21 mouse cellular contexts compared by ENCODE assay signal in genomic region chr5:6294336-6294735, GRCm38 (mm10).
DNase-seq lines count a peak whose midpoint lies in the region; ATAC-seq lines count a peak whose summit lies in the region.
"Had no signal": no experiment of that assay in that cellular context is flagged by ENCODE, and none has a peak within 500 bp of the region (broad histone marks: within the 10 kb centered on the region; RNA-seq: fewer than 3 reads in every experiment).

No protein-coding gene starts in this region.

- no peak for ATAC-seq in hindbrain, embryonic 14.5 days (ENCODE audit: low FRiP score)
- peak; percentile 68 for ATAC-seq in midbrain, embryonic 14.5 days (ENCODE audit: low FRiP score, low TSS enrichment)
- peak; percentile 45 for ATAC-seq in midbrain, embryonic 15.5 days (replicated peaks)
- ATAC-seq in kidney, embryonic 16.5 days (ENCODE audit: low FRiP score, low TSS enrichment) = no peak
- ATAC-seq: forebrain, embryonic 15.5 days had no signal

- DNase-seq in hindbrain, embryonic 14.5 days (ENCODE audit: low spot score) = peak; percentile 26
- DNase-seq in hindbrain, embryonic 10.5 days (ENCODE audit: low spot score) = no peak
- DNase-seq in midbrain, embryonic 14.5 days = peak; percentile 67
- DNase-seq in midbrain, embryonic 10.5 days (ENCODE audit: low spot score) = no peak
- peak; percentile 24 for DNase-seq in retina, postnatal 7 days (ENCODE audit: low read depth, low spot score)
- no peak for DNase-seq in right cerebral cortex, postnatal 10 days (ENCODE audit: low spot score in 2 of 2)
- DNase-seq: adrenal gland, adult 8-10 months; adrenal gland, postnatal 36 days; cerebellum, adult 11-12 months; cerebellum, adult 9-10 months; cerebellum, postnatal 25 days; gastrocnemius, postnatal 36 days; heart, adult 11 months; heart, postnatal 36 days had no signal

- H3K27me3 ChIP-seq in hindbrain, embryonic 14.5 days (ENCODE audit: control insufficient read depth, insufficient read depth, low read length) = no peaks in the 10 kb centered on the region
- H3K27me3 ChIP-seq in hindbrain, embryonic 10.5 days (ENCODE audit: insufficient read depth, poor library complexity, severe bottlenecking) = no peaks in the 10 kb centered on the region
- no peaks in the 10 kb centered on the region for H3K27me3 ChIP-seq in midbrain, embryonic 14.5 days (ENCODE audit: control insufficient read depth, insufficient read depth, low read length)
- no peaks in the 10 kb centered on the region for H3K27me3 ChIP-seq in midbrain, embryonic 10.5 days (ENCODE audit: low read depth, poor library complexity, severe bottlenecking)
- no peaks in the 10 kb centered on the region for H3K27me3 ChIP-seq in midbrain, embryonic 15.5 days (replicated peaks)
- H3K27me3 ChIP-seq in kidney, embryonic 16.5 days (ENCODE audit: insufficient read depth, low read length) = no peaks in the 10 kb centered on the region
- H3K27me3 ChIP-seq: embryonic facial prominence, embryonic 13.5 days; forebrain, embryonic 15.5 days; heart, embryonic 13.5 days; hindbrain, embryonic 15.5 days had no signal

- H3K27ac ChIP-seq in hindbrain, embryonic 14.5 days = no peak overlapping the region
- H3K27ac ChIP-seq in hindbrain, embryonic 10.5 days = no peak overlapping the region
- no peak overlapping the region for H3K27ac ChIP-seq in midbrain, embryonic 14.5 days (replicated peaks; ENCODE audit: low read depth, low read length)
- no peak overlapping the region for H3K27ac ChIP-seq in midbrain, embryonic 10.5 days (replicated peaks)
- no peak overlapping the region for H3K27ac ChIP-seq in midbrain, embryonic 15.5 days
- H3K27ac ChIP-seq in kidney, embryonic 16.5 days (ENCODE audit: low read length) = no peak overlapping the region
- H3K27ac ChIP-seq: embryonic facial prominence, embryonic 13.5 days; forebrain, embryonic 10.5 days; forebrain, embryonic 15.5 days; heart, embryonic 13.5 days; hindbrain, embryonic 15.5 days had no signal

- H3K4me1 ChIP-seq in hindbrain, embryonic 14.5 days (replicated peaks; ENCODE audit: control insufficient read depth, insufficient read depth, low read length) = no peaks in the 10 kb centered on the region
- no peaks in the 10 kb centered on the region for H3K4me1 ChIP-seq in hindbrain, embryonic 10.5 days (replicated peaks)
- no peaks in the 10 kb centered on the region for H3K4me1 ChIP-seq in midbrain, embryonic 14.5 days (ENCODE audit: control insufficient read depth, insufficient read depth, low read length)
- peaks cover 3% of the 10 kb centered on the region; the same call in 1 of the 2 replicates for H3K4me1 ChIP-seq in midbrain, embryonic 10.5 days
- no peaks in the 10 kb centered on the region for H3K4me1 ChIP-seq in midbrain, embryonic 15.5 days
- no peaks in the 10 kb centered on the region for H3K4me1 ChIP-seq in kidney, embryonic 16.5 days (ENCODE audit: insufficient read depth, low read length)
- H3K4me1 ChIP-seq: embryonic facial prominence, embryonic 13.5 days; forebrain, embryonic 10.5 days; forebrain, embryonic 15.5 days; heart, embryonic 13.5 days; hindbrain, embryonic 15.5 days had no signal

- H3K9me3 ChIP-seq in hindbrain, embryonic 14.5 days (ENCODE audit: control insufficient read depth, low read length) = no peaks in the 10 kb centered on the region
- H3K9me3 ChIP-seq in hindbrain, embryonic 10.5 days = no peaks in the 10 kb centered on the region
- no peaks in the 10 kb centered on the region for H3K9me3 ChIP-seq in midbrain, embryonic 14.5 days (ENCODE audit: control insufficient read depth, low read length)
- H3K9me3 ChIP-seq in midbrain, embryonic 10.5 days (replicated peaks) = no peaks in the 10 kb centered on the region
- H3K9me3 ChIP-seq in midbrain, embryonic 15.5 days = no peaks in the 10 kb centered on the region
- H3K9me3 ChIP-seq in kidney, embryonic 16.5 days (ENCODE audit: low read length) = 0 out of 2 replicates have a peak, but pooled peaks cover 3% of the 10 kb centered on the region
- H3K9me3 ChIP-seq: embryonic facial prominence, embryonic 13.5 days; forebrain, embryonic 10.5 days; forebrain, embryonic 15.5 days; heart, embryonic 13.5 days; hindbrain, embryonic 15.5 days had no signal

- no peak overlapping the region for H3K9ac ChIP-seq in hindbrain, embryonic 14.5 days
- no peak overlapping the region for H3K9ac ChIP-seq in midbrain, embryonic 14.5 days (replicated peaks; ENCODE audit: low read length)
- H3K9ac ChIP-seq in midbrain, embryonic 15.5 days = no peak overlapping the region
- H3K9ac ChIP-seq in kidney, embryonic 16.5 days (replicated peaks; ENCODE audit: low read length) = no peak overlapping the region
- H3K9ac ChIP-seq: embryonic facial prominence, embryonic 13.5 days; forebrain, embryonic 15.5 days; heart, embryonic 13.5 days; hindbrain, embryonic 15.5 days had no signal

- H3K36me3 ChIP-seq in hindbrain, embryonic 14.5 days (replicated peaks; ENCODE audit: control insufficient read depth, insufficient read depth) = no peaks in the 10 kb centered on the region
- no peaks in the 10 kb centered on the region for H3K36me3 ChIP-seq in hindbrain, embryonic 10.5 days
- no peaks in the 10 kb centered on the region for H3K36me3 ChIP-seq in midbrain, embryonic 14.5 days (ENCODE audit: control insufficient read depth, insufficient read depth, low read length)
- H3K36me3 ChIP-seq in midbrain, embryonic 10.5 days = no peaks in the 10 kb centered on the region
- no peaks in the 10 kb centered on the region for H3K36me3 ChIP-seq in midbrain, embryonic 15.5 days (replicated peaks)
- H3K36me3 ChIP-seq in kidney, embryonic 16.5 days (ENCODE audit: insufficient read depth, low read length) = no peaks in the 10 kb centered on the region
- H3K36me3 ChIP-seq: embryonic facial prominence, embryonic 13.5 days; forebrain, embryonic 10.5 days; forebrain, embryonic 15.5 days; heart, embryonic 13.5 days; hindbrain, embryonic 15.5 days had no signal

- H3K4me2 ChIP-seq in hindbrain, embryonic 14.5 days (replicated peaks) = no peak overlapping the region
- no peak overlapping the region for H3K4me2 ChIP-seq in midbrain, embryonic 14.5 days (ENCODE audit: low read length)
- H3K4me2 ChIP-seq in midbrain, embryonic 15.5 days = no peak overlapping the region
- no peak overlapping the region for H3K4me2 ChIP-seq in kidney, embryonic 16.5 days (replicated peaks; ENCODE audit: low read depth, low read length)
- H3K4me2 ChIP-seq: embryonic facial prominence, embryonic 13.5 days; forebrain, embryonic 15.5 days; heart, embryonic 13.5 days; hindbrain, embryonic 15.5 days had no signal

- H3K4me3 ChIP-seq in hindbrain, embryonic 14.5 days (replicated peaks; ENCODE audit: low read length) = no peak overlapping the region
- H3K4me3 ChIP-seq in hindbrain, embryonic 10.5 days = no peak overlapping the region
- H3K4me3 ChIP-seq in midbrain, embryonic 14.5 days (replicated peaks; ENCODE audit: low read depth, low read length) = no peak overlapping the region
- no peak overlapping the region for H3K4me3 ChIP-seq in midbrain, embryonic 10.5 days
- H3K4me3 ChIP-seq in midbrain, embryonic 15.5 days = no peak overlapping the region
- no peak overlapping the region for H3K4me3 ChIP-seq in kidney, embryonic 16.5 days (ENCODE audit: low read length)
- H3K4me3 ChIP-seq: embryonic facial prominence, embryonic 13.5 days; forebrain, embryonic 10.5 days; forebrain, embryonic 15.5 days; heart, embryonic 13.5 days; hindbrain, embryonic 15.5 days had no signal

Comparison
In these comparisons a context has a peak if more than half of its experiments do, and no peak if none do; other contexts are left out.
1. DNase-seq: peak in hindbrain, embryonic 14.5 days (single experiment), midbrain, embryonic 14.5 days (single experiment) and retina, postnatal 7 days (single experiment); none in hindbrain, embryonic 10.5 days (single experiment), midbrain, embryonic 10.5 days (single experiment) and right cerebral cortex, postnatal 10 days (0 of 2).
2. ATAC-seq: peak in midbrain, embryonic 14.5 days (single experiment) and midbrain, embryonic 15.5 days (single experiment); none in hindbrain, embryonic 14.5 days (single experiment) and kidney, embryonic 16.5 days (single experiment).